Mouse (Mus musculus) embryonic facial prominence, embryonic 15.5 days (tissue): ENCODE measurements around the gene Ankdd1b. TPM values are rescaled to one million over a fixed set of nuclear protein-coding genes. Genes with fewer than 3 reads are reported as not detected.

Experiments used
- ATAC-seq: fragments of 200-750 bp; cut with Nextera tagmentation; 2 replicates; pipeline ENCODE4 v1.8.0; 2017; ENCODE audit warnings: low read depth, moderate TSS enrichment; ENCODE audit not compliant: insufficient number of reproducible peaks, low FRiP score, low TSS enrichment
- H3K27ac ChIP-seq: fragments of 300-500 bp; sonication (generic); replicated peaks from 2 replicates; pipeline ENCODE4 v1.5.1; 2015; ENCODE audit warnings: mild to moderate bottlenecking, inconsistent platforms
- H3K27me3 ChIP-seq: fragments of 300-500 bp; sonication (generic); 2 replicates; pipeline ENCODE4 v1.6.1; 2015; ENCODE audit warnings: inconsistent platforms
- H3K36me3 ChIP-seq: fragments of 300-500 bp; sonication (generic); 2 replicates; pipeline ENCODE4 v1.6.1; 2015; ENCODE audit warnings: mild to moderate bottlenecking, inconsistent platforms
- H3K4me1 ChIP-seq: fragments of 300-500 bp; sonication (generic); 2 replicates; pipeline ENCODE4 v1.6.1; 2015; ENCODE audit warnings: inconsistent platforms
- H3K4me2 ChIP-seq: fragments of 300-500 bp; sonication (generic); replicated peaks from 2 replicates; pipeline ENCODE4 v1.6.1; 2015; ENCODE audit warnings: mild to moderate bottlenecking, inconsistent platforms
- H3K4me3 ChIP-seq: fragments of 300-500 bp; sonication (generic); replicated peaks from 2 replicates; pipeline ENCODE4 v1.5.1; 2015; ENCODE audit warnings: mild to moderate bottlenecking, inconsistent platforms
- H3K9ac ChIP-seq: fragments of 300-500 bp; sonication (generic); 2 replicates; pipeline ENCODE4 v1.6.1; 2015; ENCODE audit warnings: inconsistent platforms
- H3K9me3 ChIP-seq: fragments of 300-500 bp; sonication (generic); replicated peaks from 2 replicates; pipeline ENCODE4 v1.6.1; 2016; ENCODE audit warnings: inconsistent platforms
- WGBS: fragments of 180-500 bp; shearing (Covaris S2); methylation state at CpG from one replicate; pipeline ENCODE4 v1.1.7; 2015; 5-methylcytosine and 5-hydroxymethylcytosine counted together
- polyA plus RNA-seq: library from polyadenylated mRNA; unstranded; fragments of >200 nt; fragmentation: Nextera tagmentation; extraction: Ambion mirVana; gene quantifications from 2 replicates; pipeline ENCODE4 v1.2.1, GENCODE M21; 2015

Ankdd1b gene
- polyA plus RNA-seq, 1 experiment from 2014 or later = 0.12 TPM

DNA sequence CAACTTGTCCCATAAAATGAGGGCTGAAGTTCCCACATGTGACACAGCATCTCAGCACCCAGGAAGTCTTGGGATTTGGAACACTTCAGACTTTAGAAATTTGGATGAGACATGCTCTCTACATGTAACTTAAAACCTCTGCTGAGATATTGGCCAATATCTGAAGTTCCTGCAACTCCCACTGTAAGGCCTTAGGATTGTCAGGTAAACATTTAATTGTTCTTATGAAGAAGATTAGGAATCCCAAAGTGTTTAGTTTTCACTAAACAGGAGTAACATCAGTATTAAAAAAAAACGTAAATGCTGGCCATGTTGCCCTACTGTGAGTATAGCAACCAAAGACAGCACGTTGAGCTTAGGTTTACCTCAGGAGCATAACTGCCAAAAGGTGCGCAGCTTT, 19.4 kb upstream of the Ankdd1b start, which contains the start of gene Gm17622:
Gene Gm17622 (plus strand): TSS at position 301 of the 400 bp plus-strand sequence.
- ATAC-seq = no peak
- H3K36me3 ChIP-seq = peaks cover 26% of the 10 kb centered on the region
- no peak within 1 kb of the TSS for H3K27ac ChIP-seq
- no peak within 1 kb of the TSS for H3K9ac ChIP-seq
- no peaks in the 10 kb centered on the region for H3K4me1 ChIP-seq
- H3K4me2 ChIP-seq = no peak within 1 kb of the TSS
- H3K4me3 ChIP-seq = no peak within 1 kb of the TSS
- H3K27me3 ChIP-seq = no peaks in the 10 kb centered on the region
- 95% methylated on average over 3 of the region's 3 CpGs for WGBS
- H3K9me3 ChIP-seq = no peaks in the 10 kb centered on the region

DNA sequence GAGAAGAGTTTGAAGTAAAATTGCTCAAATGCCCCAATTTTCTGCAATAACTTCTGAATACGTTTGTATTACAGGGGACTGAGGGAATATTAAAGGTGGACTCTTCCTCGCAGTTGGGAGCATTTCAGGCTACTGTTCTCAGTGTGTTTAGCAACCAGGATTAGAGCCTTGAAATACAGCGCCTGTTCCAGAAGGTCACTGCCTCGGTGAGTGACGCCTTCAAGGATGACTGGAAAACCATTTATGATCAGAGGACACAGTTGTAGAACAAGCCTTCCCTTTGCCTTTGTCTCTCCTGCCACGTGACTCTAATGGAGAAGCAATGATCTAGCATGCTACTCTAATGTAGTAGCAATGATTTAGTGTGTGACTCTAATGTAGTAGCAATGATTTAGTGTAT, 17.0 kb upstream of the Ankdd1b start:
- Histone ChIP-seq H3K4me2 (no peak overlapping the region), H3K9me3 (no peaks in the 10 kb centered on the region), H3K4me3 (no peak overlapping the region), H3K36me3 (peaks cover 37% of the 10 kb centered on the region), H3K27me3 (no peaks in the 10 kb centered on the region), H3K27ac (no peak overlapping the region), H3K4me1 (no peaks in the 10 kb centered on the region), H3K9ac (no peak overlapping the region)
- no peak for ATAC-seq
- 92% methylated on average over 6 of the region's 6 CpGs for WGBS

GRCm38 (mm10) chr13:96487230-96487629, 16.2 kb upstream of the Ankdd1b start:
- H3K27ac ChIP-seq = no peak overlapping the region
- WGBS = 75% methylated on average over 6 of the region's 6 CpGs
- no peak overlapping the region for H3K4me3 ChIP-seq
- ATAC-seq = no peak
- H3K27me3 ChIP-seq = no peaks in the 10 kb centered on the region
- no peak overlapping the region for H3K9ac ChIP-seq
- H3K9me3 ChIP-seq = no peaks in the 10 kb centered on the region
- no peak overlapping the region for H3K4me2 ChIP-seq
- peaks cover 37% of the 10 kb centered on the region for H3K36me3 ChIP-seq
- H3K4me1 ChIP-seq = no peaks in the 10 kb centered on the region

GRCm38 (mm10) chr13:96478991-96479390, 8.0 kb upstream of the Ankdd1b start:
- Histone ChIP-seq H3K4me1 (no peaks in the 10 kb centered on the region), H3K27ac (no peak overlapping the region), H3K27me3 (no peaks in the 10 kb centered on the region), H3K36me3 (peaks cover 8% of the 10 kb centered on the region), H3K4me2 (no peak overlapping the region), H3K4me3 (no peak overlapping the region), H3K9me3 (no peaks in the 10 kb centered on the region), H3K9ac (no peak overlapping the region)
- ATAC-seq = no peak
- WGBS = 95% methylated on average over 1 of the region's 1 CpGs

DNA sequence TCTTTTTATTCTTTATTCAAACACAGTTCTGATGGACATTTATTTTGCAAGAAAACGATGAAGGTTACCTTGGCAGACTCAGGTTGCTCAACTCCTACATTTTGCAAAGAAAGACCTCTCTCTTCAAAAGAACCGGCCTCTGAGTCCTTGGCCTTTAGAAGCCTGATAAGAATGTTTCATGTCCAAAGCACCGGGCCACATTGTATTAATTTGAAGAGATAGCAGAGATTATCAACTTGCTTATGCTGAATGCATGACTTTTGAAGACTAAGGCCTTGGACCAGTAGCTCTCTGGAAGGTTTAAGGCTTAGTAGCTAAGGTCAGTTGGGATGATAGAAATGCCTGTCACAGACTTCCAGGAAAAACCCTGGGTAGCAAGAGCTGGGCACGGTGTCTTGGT, 6.2 kb upstream of the Ankdd1b start:
- H3K4me1 ChIP-seq = no peaks in the 10 kb centered on the region
- H3K27ac ChIP-seq = no peak overlapping the region
- no peak overlapping the region for H3K4me3 ChIP-seq
- no peaks in the 10 kb centered on the region for H3K9me3 ChIP-seq
- ATAC-seq = no peak
- 0 out of 2 replicates have a peak, but pooled peaks cover 2% of the 10 kb centered on the region for H3K36me3 ChIP-seq
- no peak overlapping the region for H3K9ac ChIP-seq
- 93% methylated on average over 4 of the region's 4 CpGs for WGBS
- no peak overlapping the region for H3K4me2 ChIP-seq
- no peaks in the 10 kb centered on the region for H3K27me3 ChIP-seq

- H3K4me1 ChIP-seq = no peaks in the 10 kb centered on the region
- no peak overlapping the region for H3K4me2 ChIP-seq
- ATAC-seq = no peak
- whole genome bisulfite sequencing = 83% methylated on average over 6 of the region's 6 CpGs
- H3K4me3 ChIP-seq = no peak overlapping the region
- no peaks in the 10 kb centered on the region for H3K9me3 ChIP-seq
- no peaks in the 10 kb centered on the region for H3K36me3 ChIP-seq
- no peak overlapping the region for H3K27ac ChIP-seq
- no peaks in the 10 kb centered on the region for H3K27me3 ChIP-seq
- no peak overlapping the region for H3K9ac ChIP-seq
Observed at GRCm38 (mm10) chr13:96470556-96470955, 442 bp downstream of the Ankdd1b start.

GRCm38 (mm10) chr13:96468678-96469077, 2.3 kb downstream of the Ankdd1b start:
- H3K4me1 ChIP-seq = no peaks in the 10 kb centered on the region
- H3K4me3 ChIP-seq = no peak overlapping the region
- ATAC-seq = no peak
- no peak overlapping the region for H3K4me2 ChIP-seq
- H3K27me3 ChIP-seq = no peaks in the 10 kb centered on the region
- H3K36me3 ChIP-seq = no peaks in the 10 kb centered on the region
- H3K27ac ChIP-seq = no peak overlapping the region
- H3K9ac ChIP-seq = no peak overlapping the region
- H3K9me3 ChIP-seq = no peaks in the 10 kb centered on the region
- WGBS = 84% methylated on average over 5 of the region's 5 CpGs

- H3K27me3 ChIP-seq = no peaks in the 10 kb centered on the region
- H3K36me3 ChIP-seq = no peaks in the 10 kb centered on the region
- H3K4me2 ChIP-seq = no peak overlapping the region
- no peaks in the 10 kb centered on the region for H3K9me3 ChIP-seq
- no peak for ATAC-seq
- H3K27ac ChIP-seq = no peak overlapping the region
- no peak overlapping the region for H3K9ac ChIP-seq
- H3K4me3 ChIP-seq = no peak overlapping the region
- 60% methylated on average over 5 of the region's 5 CpGs for WGBS
- no peaks in the 10 kb centered on the region for H3K4me1 ChIP-seq
Observed at GRCm38 (mm10) chr13:96465315-96465714, 5.7 kb downstream of the Ankdd1b start.

GRCm38 (mm10) chr13:96462644-96463043, 8.4 kb downstream of the Ankdd1b start:
- Histone ChIP-seq H3K27me3 (no peaks in the 10 kb centered on the region), H3K4me3 (no peak overlapping the region), H3K4me2 (no peak overlapping the region), H3K36me3 (no peaks in the 10 kb centered on the region), H3K4me1 (0 out of 2 replicates have a peak, but pooled peaks cover 4% of the 10 kb centered on the region), H3K9ac (no peak overlapping the region), H3K27ac (no peak overlapping the region), H3K9me3 (no peaks in the 10 kb centered on the region)
- ATAC-seq = no peak
- 45% methylated on average over 1 of the region's 1 CpGs for WGBS

DNA sequence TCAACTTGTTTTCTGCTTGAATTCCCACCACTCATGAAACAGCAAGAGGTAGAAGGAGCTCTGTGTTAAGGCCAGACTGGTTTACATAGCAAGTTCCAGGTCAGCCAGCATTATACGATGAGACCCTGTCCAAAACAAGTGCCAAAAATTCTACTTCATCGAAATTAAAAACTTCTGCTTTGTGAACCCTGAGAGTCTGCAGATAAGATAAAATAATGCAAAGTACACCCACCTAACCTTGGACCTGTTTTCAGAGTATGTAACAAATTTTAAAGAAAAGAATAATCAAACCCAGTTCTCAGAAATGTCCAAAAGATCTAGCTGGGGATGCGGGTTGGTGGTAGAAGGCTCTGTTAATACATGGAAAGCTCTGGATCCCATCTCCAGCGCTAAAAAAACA, 12.4 kb downstream of the Ankdd1b start:
- Histone ChIP-seq H3K4me3 (no peak overlapping the region), H3K9me3 (no peaks in the 10 kb centered on the region), H3K4me1 (0 out of 2 replicates have a peak, but pooled peaks cover 5% of the 10 kb centered on the region), H3K27me3 (no peaks in the 10 kb centered on the region), H3K9ac (no peak overlapping the region), H3K4me2 (no peak overlapping the region), H3K27ac (peak overlapping the region; percentile 61; the same call in 1 of the 2 replicates), H3K36me3 (no peaks in the 10 kb centered on the region)
- WGBS = 70% methylated on average over 4 of the region's 4 CpGs
- ATAC-seq = no peak

DNA sequence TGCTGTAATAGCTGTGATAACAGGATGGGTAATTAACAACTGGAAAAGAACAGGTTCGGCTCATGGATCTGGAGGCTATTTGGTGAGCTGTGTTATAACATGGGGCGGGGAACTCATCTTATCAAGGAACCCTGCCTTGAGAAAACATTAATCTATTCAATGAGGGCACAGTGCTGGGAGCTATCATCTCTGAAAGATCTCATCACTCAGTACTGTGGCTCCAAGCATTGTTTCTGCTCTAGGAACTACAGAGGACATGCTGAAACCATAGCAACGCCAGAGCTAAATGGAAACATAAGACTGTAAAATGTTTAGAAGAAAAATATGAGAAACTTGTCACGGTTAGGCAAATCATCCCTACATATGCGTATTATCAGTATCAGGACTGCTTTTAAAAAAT, 13.0 kb downstream of the Ankdd1b start:
- Histone ChIP-seq H3K4me1 (0 out of 2 replicates have a peak, but pooled peaks cover 5% of the 10 kb centered on the region), H3K9me3 (no peaks in the 10 kb centered on the region), H3K4me2 (no peak overlapping the region), H3K27ac (peak overlapping the region; percentile 61), H3K9ac (no peak overlapping the region), H3K36me3 (no peaks in the 10 kb centered on the region), H3K27me3 (no peaks in the 10 kb centered on the region), H3K4me3 (no peak overlapping the region)
- WGBS = 39% methylated on average over 5 of the region's 5 CpGs
- ATAC-seq = peak; percentile 77; the same call in 1 of the 2 replicates

DNA sequence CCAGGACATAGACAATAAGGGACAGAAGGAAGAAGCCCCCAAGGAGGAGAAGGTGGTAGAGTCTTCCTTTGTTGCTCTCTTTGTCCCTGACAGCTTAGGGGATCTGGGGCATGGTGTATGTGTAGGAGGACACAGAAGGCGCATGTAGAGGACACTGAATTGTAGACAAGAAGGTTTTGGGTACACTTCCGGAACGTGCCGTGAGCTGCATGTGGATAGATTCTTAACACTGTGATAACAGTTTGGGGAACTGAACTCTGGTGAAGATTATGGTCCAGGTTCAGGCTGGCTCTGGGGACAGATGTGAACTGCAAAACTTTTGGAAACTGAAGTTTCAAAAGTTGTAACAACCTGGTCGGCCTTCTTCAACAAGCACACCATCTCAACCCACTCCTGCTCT, 13.4 kb downstream of the Ankdd1b start:
- no peak for ATAC-seq
- Histone ChIP-seq H3K4me1 (0 out of 2 replicates have a peak, but pooled peaks cover 5% of the 10 kb centered on the region), H3K9me3 (no peaks in the 10 kb centered on the region), H3K27ac (peak overlapping the region; percentile 61), H3K9ac (no peak overlapping the region), H3K27me3 (no peaks in the 10 kb centered on the region), H3K4me3 (no peak overlapping the region), H3K4me2 (no peak overlapping the region), H3K36me3 (no peaks in the 10 kb centered on the region)
- WGBS = 83% methylated on average over 5 of the region's 5 CpGs
